Mouse (Mus musculus): ENCODE measurements around the gene Tmem135. TPM values are rescaled to one million over a fixed set of nuclear protein-coding genes. Genes with fewer than 3 reads are reported as not detected.

Gene Tmem135
- polyA plus RNA-seq, 1 experiment from 2014 or later = 21.0 TPM

DNA sequence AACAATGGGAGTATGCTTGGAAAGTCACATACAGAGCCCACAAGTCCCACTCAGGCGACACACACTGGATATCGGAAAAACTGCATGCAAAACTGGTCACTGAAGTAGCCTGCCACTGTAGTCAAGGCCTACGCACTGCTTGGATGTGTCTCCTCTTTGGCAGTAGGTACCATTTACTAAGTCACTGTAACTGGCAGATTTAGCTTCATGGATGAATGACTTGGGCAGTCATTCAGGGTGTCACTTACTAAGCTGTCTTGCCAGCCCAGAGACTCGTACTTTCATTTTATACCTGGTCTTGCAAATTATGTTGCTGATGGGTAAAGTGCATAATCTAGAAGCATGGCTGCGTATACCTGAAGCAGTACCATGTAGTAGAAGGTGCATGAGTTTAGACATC, 17.3 kb upstream of the Tmem135 start:
- no peak overlapping the region for H3K4me3 ChIP-seq (ENCODE audit: low read depth, low read length)
- no peak overlapping the region for H3K9ac ChIP-seq (ENCODE audit: low read length)
- no peak for TF ChIP-seq EP300 (optimal IDR thresholded peaks at IDR 0.05)
- no peak for TF ChIP-seq CTCF (IDR thresholded peaks at IDR 0.05; ENCODE audit: low read depth)
- DNase-seq (ENCODE audit: low spot score) = no peak
- WGBS = 95% methylated on average over 5 of the region's 5 CpGs
- H3K4me2 ChIP-seq (replicated peaks; ENCODE audit: low read depth) = no peak overlapping the region
- H3K27me3 ChIP-seq (ENCODE audit: control insufficient read depth, insufficient read depth, low read length) = no peaks in the 10 kb centered on the region
- ATAC-seq (ENCODE audit: low FRiP score, low TSS enrichment) = no peak
- no peaks in the 10 kb centered on the region for H3K36me3 ChIP-seq (ENCODE audit: control insufficient read depth, insufficient read depth, low read length)
- H3K9me3 ChIP-seq (ENCODE audit: control insufficient read depth, low read length) = no peaks in the 10 kb centered on the region
- no peak overlapping the region for H3K27ac ChIP-seq (replicated peaks)
- no peaks in the 10 kb centered on the region for H3K4me1 ChIP-seq (replicated peaks; ENCODE audit: control insufficient read depth, insufficient read depth)

GRCm38 (mm10) chr7:89418917-89419679, 15.1 kb upstream of the Tmem135 start:
- H3K4me2 ChIP-seq (replicated peaks; ENCODE audit: low read depth) = peak overlapping the region; percentile 23; the same call in 1 of the 2 replicates

DNA sequence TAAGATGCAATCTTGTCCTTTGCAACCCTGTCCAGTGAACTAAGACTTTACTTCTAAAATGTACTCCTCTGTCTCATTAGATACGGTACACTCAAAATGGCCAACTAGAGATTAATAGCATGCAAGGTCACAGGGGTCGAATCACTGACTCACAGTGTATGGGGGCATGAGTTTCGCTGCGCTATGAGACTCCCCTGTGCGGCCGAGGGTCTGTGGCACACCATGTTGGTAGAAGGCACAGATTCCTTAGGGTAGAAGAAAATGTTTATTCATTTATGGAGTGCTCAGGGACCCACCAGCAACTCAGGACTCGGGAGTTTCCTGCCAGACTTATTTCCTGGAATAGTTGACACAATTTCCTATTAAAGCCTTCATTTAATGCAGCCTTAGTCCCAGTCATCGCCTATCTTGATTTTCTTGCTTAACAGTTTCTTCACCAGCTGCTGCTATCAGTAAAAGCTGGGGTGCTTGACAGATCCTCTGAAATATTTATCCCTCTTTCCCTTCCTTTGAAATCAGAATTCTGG, 14.2 kb upstream of the Tmem135 start:
- DNase-seq (ENCODE audit: low spot score) = no peak
- Histone ChIP-seq H3K9me3 (ENCODE audit: control insufficient read depth, low read length) (no peaks in the 10 kb centered on the region), H3K27me3 (ENCODE audit: control insufficient read depth, insufficient read depth, low read length) (no peaks in the 10 kb centered on the region), H3K4me1 (replicated peaks; ENCODE audit: control insufficient read depth, insufficient read depth) (no peaks in the 10 kb centered on the region), H3K4me2 (replicated peaks; ENCODE audit: low read depth) (no peak overlapping the region), H3K27ac (replicated peaks) (no peak overlapping the region), H3K36me3 (ENCODE audit: control insufficient read depth, insufficient read depth, low read length) (no peaks in the 10 kb centered on the region), H3K9ac (ENCODE audit: low read length) (no peak overlapping the region), H3K4me3 (ENCODE audit: low read depth, low read length) (no peak overlapping the region)
- TF ChIP-seq CTCF (IDR thresholded peaks at IDR 0.05; ENCODE audit: low read depth) = no peak
- TF ChIP-seq EP300 (optimal IDR thresholded peaks at IDR 0.05) = no peak
- ATAC-seq (ENCODE audit: low FRiP score, low TSS enrichment) = no peak
- 49% methylated on average over 8 of the region's 8 CpGs for WGBS

More at GRCm38 (mm10) chr7:89418917-89419679, 15.1 kb upstream of the Tmem135 start:
- no peak overlapping the region for H3K4me3 ChIP-seq (ENCODE audit: low read depth, low read length)
- no peaks in the 10 kb centered on the region for H3K27me3 ChIP-seq (ENCODE audit: control insufficient read depth, insufficient read depth, low read length)
- no peaks in the 10 kb centered on the region for H3K4me1 ChIP-seq (replicated peaks; ENCODE audit: control insufficient read depth, insufficient read depth)
- 43% methylated on average over 3 of the region's 3 CpGs for WGBS
- no peaks in the 10 kb centered on the region for H3K9me3 ChIP-seq (ENCODE audit: control insufficient read depth, low read length)
- H3K36me3 ChIP-seq (ENCODE audit: control insufficient read depth, insufficient read depth, low read length) = no peaks in the 10 kb centered on the region
- H3K27ac ChIP-seq (replicated peaks) = no peak overlapping the region
- no peak for DNase-seq (ENCODE audit: low spot score)
- TF ChIP-seq CTCF (IDR thresholded peaks at IDR 0.05; ENCODE audit: low read depth) (peak; percentile 81), EP300 (optimal IDR thresholded peaks at IDR 0.05) (no peak)
- H3K9ac ChIP-seq (ENCODE audit: low read length) = no peak overlapping the region
- no peak for ATAC-seq (ENCODE audit: low FRiP score, low TSS enrichment)

GRCm38 (mm10) chr7:89417707-89418106, 13.7 kb upstream of the Tmem135 start:
- H3K4me1 ChIP-seq (replicated peaks; ENCODE audit: control insufficient read depth, insufficient read depth) = no peaks in the 10 kb centered on the region
- 43% methylated on average over 2 of the region's 2 CpGs for WGBS
- no peak overlapping the region for H3K4me2 ChIP-seq (replicated peaks; ENCODE audit: low read depth)
- H3K9me3 ChIP-seq (ENCODE audit: control insufficient read depth, low read length) = no peaks in the 10 kb centered on the region
- no peak overlapping the region for H3K9ac ChIP-seq (ENCODE audit: low read length)
- no peak overlapping the region for H3K4me3 ChIP-seq (ENCODE audit: low read depth, low read length)
- ATAC-seq (ENCODE audit: low FRiP score, low TSS enrichment) = no peak
- no peaks in the 10 kb centered on the region for H3K27me3 ChIP-seq (ENCODE audit: control insufficient read depth, insufficient read depth, low read length)
- no peak overlapping the region for H3K27ac ChIP-seq (replicated peaks)
- H3K36me3 ChIP-seq (ENCODE audit: control insufficient read depth, insufficient read depth, low read length) = no peaks in the 10 kb centered on the region
- TF ChIP-seq CTCF (IDR thresholded peaks at IDR 0.05; ENCODE audit: low read depth) (no peak), EP300 (optimal IDR thresholded peaks at IDR 0.05) (no peak)
- DNase-seq (ENCODE audit: low spot score) = no peak

GRCm38 (mm10) chr7:89416027-89416426, 12.0 kb upstream of the Tmem135 start:
- TF ChIP-seq EP300 (optimal IDR thresholded peaks at IDR 0.05) = no peak
- TF ChIP-seq CTCF (IDR thresholded peaks at IDR 0.05; ENCODE audit: low read depth) = no peak
- H3K36me3 ChIP-seq (ENCODE audit: control insufficient read depth, insufficient read depth, low read length) = peaks cover 5% of the 10 kb centered on the region; the same call in 1 of the 2 replicates
- peak overlapping the region; percentile 18; the same call in 1 of the 2 replicates for H3K27ac ChIP-seq (replicated peaks)
- no peaks in the 10 kb centered on the region for H3K9me3 ChIP-seq (ENCODE audit: control insufficient read depth, low read length)
- WGBS = 60% methylated on average over 4 of the region's 4 CpGs
- H3K4me3 ChIP-seq (ENCODE audit: low read depth, low read length) = no peak overlapping the region
- H3K4me2 ChIP-seq (replicated peaks; ENCODE audit: low read depth) = no peak overlapping the region
- H3K9ac ChIP-seq (ENCODE audit: low read length) = no peak overlapping the region
- no peaks in the 10 kb centered on the region for H3K27me3 ChIP-seq (ENCODE audit: control insufficient read depth, insufficient read depth, low read length)
- ATAC-seq (ENCODE audit: low FRiP score, low TSS enrichment) (peak; percentile 74), DNase-seq (ENCODE audit: low spot score) (no peak)
- 0 out of 2 replicates have a peak, but pooled peaks cover 5% of the 10 kb centered on the region for H3K4me1 ChIP-seq (replicated peaks; ENCODE audit: control insufficient read depth, insufficient read depth)

GRCm38 (mm10) chr7:89412094-89412493, 8.1 kb upstream of the Tmem135 start:
- H3K27me3 ChIP-seq (ENCODE audit: control insufficient read depth, insufficient read depth, low read length) = no peaks in the 10 kb centered on the region
- no peak for DNase-seq (ENCODE audit: low spot score)
- peak; percentile 56 for ATAC-seq (ENCODE audit: low FRiP score, low TSS enrichment)
- 64% methylated on average over 7 of the region's 7 CpGs for WGBS
- H3K9me3 ChIP-seq (ENCODE audit: control insufficient read depth, low read length) = no peaks in the 10 kb centered on the region
- H3K4me3 ChIP-seq (ENCODE audit: low read depth, low read length) = no peak overlapping the region
- TF ChIP-seq EP300 (optimal IDR thresholded peaks at IDR 0.05) (no peak), CTCF (IDR thresholded peaks at IDR 0.05; ENCODE audit: low read depth) (no peak)
- H3K4me2 ChIP-seq (replicated peaks; ENCODE audit: low read depth) = no peak overlapping the region
- H3K27ac ChIP-seq (replicated peaks) = peak overlapping the region; percentile 67; the same call in 1 of the 2 replicates
- peaks cover 11% of the 10 kb centered on the region for H3K4me1 ChIP-seq (replicated peaks; ENCODE audit: control insufficient read depth, insufficient read depth)
- peaks cover 5% of the 10 kb centered on the region; the same call in 1 of the 2 replicates for H3K36me3 ChIP-seq (ENCODE audit: control insufficient read depth, insufficient read depth, low read length)
- no peak overlapping the region for H3K9ac ChIP-seq (ENCODE audit: low read length)

All from stomach, postnatal 0 days (tissue).